Mouse (Mus musculus) spleen, embryonic (tissue): ENCODE data around the gene Prkag3.

ENCODE experiments used
- CTCF ChIA-PET: fragments of 350-600 bp; sonication (Branson Sonifier 250); formaldehyde crosslinking; loops from one replicate; lab custom pipeline; 2022; lab: Charles Lee

Gene Prkag3

GRCm38 (mm10) chr1:74748643-74749271 lies at the start of gene Prkag3:
Gene Prkag3 (minus strand): TSS chr1:74749221.
- CTCF ChIA-PET: no interaction called here

GRCm38 (mm10) chr1:74797459-74797858 lies 48.4 kb upstream of the Prkag3 start:
- CTCF ChIA-PET: interaction anchor here (0.6 to 1.5 kb wide), 4 partner anchors 9 to 972 kb away, joined by 3 to 4 read pairs (median 3); no protein-coding TSS in a partner anchor

- CTCF ChIA-PET: interaction anchor here (0.6 to 4.0 kb wide), 3 partner anchors 12 to 1907 kb away, joined by 3 to 20 read pairs (median 3); no protein-coding TSS in a partner anchor
Measured at GRCm38 (mm10) chr1:74795145-74795529, 46.1 kb upstream of the Prkag3 start.

- CTCF ChIA-PET: interaction anchor here (0.6 to 4.0 kb wide), 3 partner anchors 12 to 1906 kb away, joined by 3 to 20 read pairs (median 3); no protein-coding TSS in a partner anchor
Measured at GRCm38 (mm10) chr1:74794487-74795144, 45.6 kb upstream of the Prkag3 start.

- CTCF ChIA-PET: interaction anchor here (2.1 to 4.0 kb wide), 2 partner anchors 10 to 14 kb away, joined by 6 to 20 read pairs; no protein-coding TSS in a partner anchor
Measured at GRCm38 (mm10) chr1:74792831-74793660, 44.0 kb upstream of the Prkag3 start.

- CTCF ChIA-PET: interaction anchor here (2.1 to 4.0 kb wide), 2 partner anchors 12 to 16 kb away, joined by 6 to 20 read pairs; no protein-coding TSS in a partner anchor
Measured at GRCm38 (mm10) chr1:74791249-74791648, 42.2 kb upstream of the Prkag3 start, which contains the start of gene Wnt10a. Gene Wnt10a (plus strand): TSS chr1:74791516.

GRCm38 (mm10) chr1:74790095-74790494 lies 41.1 kb upstream of the Prkag3 start:
- CTCF ChIA-PET: no interaction called here

- CTCF ChIA-PET: interaction anchor here (0.5 to 2.4 kb wide), 6 partner anchors 8 to 83 kb away, joined by 3 to 24 read pairs (median 5); no protein-coding TSS in a partner anchor
Measured at GRCm38 (mm10) chr1:74788603-74789176, 39.7 kb upstream of the Prkag3 start.

- CTCF ChIA-PET: interaction anchor here (1.1 to 2.4 kb wide), 4 partner anchors 9 to 20 kb away, joined by 4 to 24 read pairs (median 7); no protein-coding TSS in a partner anchor
Measured at GRCm38 (mm10) chr1:74787846-74788245, 38.8 kb upstream of the Prkag3 start.

- CTCF ChIA-PET: interaction anchor here (0.6 kb wide), 1 partner anchor 402 kb away, joined by 10 read pairs; no protein-coding TSS in a partner anchor
Measured at GRCm38 (mm10) chr1:74784041-74784759, 35.2 kb upstream of the Prkag3 start.

GRCm38 (mm10) chr1:74783554-74783953 lies 34.5 kb upstream of the Prkag3 start:
- CTCF ChIA-PET: no interaction called here

- CTCF ChIA-PET: interaction anchor here (0.5 to 1.5 kb wide), 2 partner anchors 22 to 113 kb away, joined by 3 to 5 read pairs; no protein-coding TSS in a partner anchor
Measured at GRCm38 (mm10) chr1:74782045-74782444, 33.0 kb upstream of the Prkag3 start.

- CTCF ChIA-PET: no interaction called here
Measured at GRCm38 (mm10) chr1:74778934-74779486, 30.0 kb upstream of the Prkag3 start.

GRCm38 (mm10) chr1:74775816-74776215 lies 26.8 kb upstream of the Prkag3 start:
- CTCF ChIA-PET: no interaction called here

GRCm38 (mm10) chr1:74774062-74774461 lies 25.0 kb upstream of the Prkag3 start:
- CTCF ChIA-PET: interaction anchor here (0.7 kb wide), 1 partner anchor 27 kb away, joined by 3 read pairs; no protein-coding TSS in a partner anchor

GRCm38 (mm10) chr1:74773136-74773535 lies 24.1 kb upstream of the Prkag3 start:
- CTCF ChIA-PET: no interaction called here

- CTCF ChIA-PET: interaction anchor here (0.6 kb wide), 1 partner anchor 34 kb away, joined by 3 read pairs; no protein-coding TSS in a partner anchor
Measured at GRCm38 (mm10) chr1:74771931-74772620, 23.1 kb upstream of the Prkag3 start.

GRCm38 (mm10) chr1:74771845-74771930 lies 22.7 kb upstream of the Prkag3 start, which contains the start of gene Wnt6:
Gene Wnt6 (plus strand): TSS chr1:74771892.
- CTCF ChIA-PET: no interaction called here

GRCm38 (mm10) chr1:74771467-74771844 lies 22.4 kb upstream of the Prkag3 start:
- CTCF ChIA-PET: no interaction called here
